Comparison of ENCODE assay signal across 1 mouse cellular context in genomic region chr13:64153751-64154267, GRCm38 (mm10).
TF ChIP-seq lines count a peak whose summit lies in the region.

No protein-coding gene starts in this region.

TF ChIP-seq in ES-E14, 5 proteins besides CTCF, POLR2A, EP300 and RAD21:
- TF ChIP-seq ZNF384 (IDR thresholded peaks at IDR 0.05; ENCODE audit: low read depth, low read length): no peak
- no peak for TF ChIP-seq CHD2 (IDR thresholded peaks at IDR 0.05; ENCODE audit: low read depth, low read length)
- TF ChIP-seq MAFK (IDR thresholded peaks at IDR 0.05; ENCODE audit: insufficient read depth, low read depth, low read length): no peak
